Mouse (Mus musculus) heart, postnatal 0 days (tissue): ENCODE data around the gene Ccdc62. TPM values are rescaled to one million over a fixed set of nuclear protein-coding genes. Genes with fewer than 3 reads are reported as not detected.

Experiments
- ATAC-seq: fragments of 200-750 bp; cut with Nextera tagmentation; 2 replicates; pipeline ENCODE4 v1.8.0; 2017; ENCODE audit warnings: low read depth, moderate number of reproducible peaks, moderate library complexity; ENCODE audit not compliant: insufficient read depth
- DNase-seq: peaks from one replicate; pipeline ENCODE4 v3.0.0-alpha.2; 2016; ENCODE audit warnings: low spot score
- H3K27ac ChIP-seq: fragments of 300-500 bp; sonication (generic); 2 replicates; pipeline ENCODE4 v1.5.1; 2014; ENCODE audit warnings: low read depth, mild to moderate bottlenecking
- H3K27me3 ChIP-seq: fragments of 300-500 bp; sonication (generic); 2 replicates; pipeline ENCODE4 v1.6.1; 2014; ENCODE audit warnings: low read length, mixed read lengths; ENCODE audit not compliant: control insufficient read depth, insufficient read depth
- H3K36me3 ChIP-seq: fragments of 300-500 bp; sonication (generic); replicated peaks from 2 replicates; pipeline ENCODE4 v1.6.1; 2014; ENCODE audit warnings: low read length, mixed read lengths; ENCODE audit not compliant: control insufficient read depth, insufficient read depth
- H3K4me1 ChIP-seq: fragments of 300-500 bp; sonication (generic); 2 replicates; pipeline ENCODE4 v1.6.1; 2014; ENCODE audit warnings: antibody characterized with exemption; ENCODE audit not compliant: control insufficient read depth, insufficient read depth
- H3K4me2 ChIP-seq: fragments of 300-500 bp; sonication (generic); 2 replicates; pipeline ENCODE4 v1.6.1; 2014; ENCODE audit warnings: low read depth, mild to moderate bottlenecking, low read length, moderate library complexity
- H3K4me3 ChIP-seq: fragments of 300-500 bp; sonication (generic); 2 replicates; pipeline ENCODE4 v1.5.1; 2014; ENCODE audit warnings: low read depth, low read length
- H3K9ac ChIP-seq: fragments of 300-500 bp; sonication (generic); replicated peaks from 2 replicates; pipeline ENCODE4 v1.6.1; 2014; ENCODE audit warnings: low read depth, low read length, mixed read lengths
- H3K9me3 ChIP-seq: fragments of 300-500 bp; sonication (generic); replicated peaks from 2 replicates; pipeline ENCODE4 v1.6.1; 2016; ENCODE audit warnings: low read length; ENCODE audit not compliant: control insufficient read depth
- CTCF ChIP-seq: IDR thresholded peaks from 2 replicates; pipeline ENCODE4 v1.5.1; 2016; ENCODE audit warnings: antibody characterized with exemption, control low read depth, low read depth
- EP300 ChIP-seq: IDR thresholded peaks from 2 replicates; pipeline ENCODE4 v1.6.1; 2016; ENCODE audit warnings: antibody characterized with exemption, low read depth
- WGBS: fragments of 180-500 bp; shearing (Covaris S2); extraction: QIAGEN DNeasy Blood & Tissue Kit; methylation state at CpG from one replicate; pipeline ENCODE4 v1.1.7; 2014; 5-methylcytosine and 5-hydroxymethylcytosine counted together
- polyA plus RNA-seq: library from polyadenylated mRNA; unstranded; fragments of >200 nt; fragmentation: Nextera tagmentation; extraction: Ambion mirVana; gene quantifications from 2 replicates; pipeline ENCODE4 v1.2.1, GENCODE M21; 2015
- total RNA-seq: library from RNA; depleted of rRNA; stranded (reverse); fragments of >200 nt; gene quantifications from 2 replicates; pipeline ENCODE4 v1.2.3, GENCODE M21; 2014; ENCODE audit warnings: low replicate concordance

Gene Ccdc62
- total and polyA plus RNA-seq, 2 experiments from 2014 or later: 5.8 to 11.5 TPM

DNA sequence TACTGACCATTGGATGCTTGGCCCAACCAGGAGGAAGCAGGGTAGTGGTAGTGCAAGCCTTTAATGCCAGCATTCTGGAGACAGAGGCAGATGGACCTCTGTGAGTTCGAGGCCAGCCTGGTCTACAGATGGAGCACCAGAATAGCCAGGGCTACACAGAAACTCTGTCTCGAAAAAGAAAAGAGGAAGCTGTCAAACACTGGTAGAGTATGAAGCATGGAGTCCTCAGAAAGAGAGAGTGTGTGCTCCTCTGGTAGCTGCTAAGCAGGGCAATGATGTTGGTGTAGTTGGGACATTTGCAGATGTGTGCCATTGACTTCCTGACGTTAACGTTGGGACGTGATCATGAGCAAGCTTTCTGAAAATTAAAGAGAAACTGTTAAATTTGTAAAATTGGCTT lies 8.0 kb downstream of the Ccdc62 start:
- no peak overlapping the region for H3K4me2 ChIP-seq
- no peak overlapping the region for H3K9ac ChIP-seq
- no peak for TF ChIP-seq CTCF
- no peak for TF ChIP-seq EP300
- H3K4me3 ChIP-seq: no peak overlapping the region
- H3K9me3 ChIP-seq: no peaks in the 10 kb centered on the region
- 76% methylated on average over 5 of the region's 5 CpGs for WGBS
- DNase-seq: no peak
- H3K36me3 ChIP-seq: no peaks in the 10 kb centered on the region
- no peaks in the 10 kb centered on the region for H3K27me3 ChIP-seq
- H3K27ac ChIP-seq: no peak overlapping the region
- ATAC-seq: no peak
- H3K4me1 ChIP-seq: no peaks in the 10 kb centered on the region

GRCm38 (mm10) chr5:123946546-123946945 lies 16.1 kb downstream of the Ccdc62 start:
- 69% methylated on average over 4 of the region's 4 CpGs for WGBS
- no peak for ATAC-seq
- H3K9me3 ChIP-seq: no peaks in the 10 kb centered on the region
- no peaks in the 10 kb centered on the region for H3K36me3 ChIP-seq
- H3K27ac ChIP-seq: no peak overlapping the region
- no peak overlapping the region for H3K9ac ChIP-seq
- H3K4me3 ChIP-seq: no peak overlapping the region
- H3K27me3 ChIP-seq: no peaks in the 10 kb centered on the region
- no peak for DNase-seq
- no peak overlapping the region for H3K4me2 ChIP-seq
- H3K4me1 ChIP-seq: no peaks in the 10 kb centered on the region
- no peak for TF ChIP-seq CTCF
- no peak for TF ChIP-seq EP300

DNA sequence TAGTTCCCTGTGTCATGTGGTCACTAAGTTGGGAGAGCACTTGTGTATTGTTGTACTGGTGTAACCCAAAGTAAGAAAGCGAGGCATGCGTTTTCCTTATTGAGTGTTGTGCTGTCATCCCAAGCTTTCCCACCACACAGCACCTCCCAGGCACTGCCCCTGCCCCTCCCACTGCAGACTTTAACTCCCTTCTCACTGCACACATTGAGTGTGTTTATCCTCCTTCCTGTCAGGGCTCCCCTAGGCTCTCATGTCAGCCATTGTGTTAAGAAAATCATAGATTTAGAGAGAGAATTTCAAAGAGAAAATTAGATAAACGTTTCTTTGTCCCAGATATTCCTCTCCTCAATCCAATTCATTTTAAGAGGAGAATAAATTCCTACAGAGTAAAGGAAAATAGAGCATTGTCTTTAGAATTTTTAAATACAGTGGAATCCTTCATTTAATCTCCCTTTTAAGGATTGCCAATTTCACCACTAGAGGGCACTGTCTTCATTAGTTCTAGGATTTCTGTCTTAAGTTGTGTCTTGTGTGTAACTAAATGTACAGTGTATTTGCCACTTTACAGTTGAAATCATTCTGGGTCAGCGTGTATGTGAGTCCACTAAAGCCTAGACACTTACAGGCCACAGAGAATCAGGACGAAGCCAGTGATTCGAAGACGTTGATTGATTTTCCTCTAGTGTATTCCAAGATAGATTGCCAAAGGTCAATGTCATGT lies 16.7 kb downstream of the Ccdc62 start:
- TF ChIP-seq EP300 (no peak), CTCF (peak; percentile 81)
- WGBS: 52% methylated on average over 7 of the region's 7 CpGs
- H3K9ac ChIP-seq: no peak overlapping the region
- no peaks in the 10 kb centered on the region for H3K4me1 ChIP-seq
- DNase-seq: peak; percentile 78
- no peaks in the 10 kb centered on the region for H3K36me3 ChIP-seq
- no peaks in the 10 kb centered on the region for H3K27me3 ChIP-seq
- no peak overlapping the region for H3K4me2 ChIP-seq
- H3K4me3 ChIP-seq: no peak overlapping the region
- ATAC-seq: no peak
- no peaks in the 10 kb centered on the region for H3K9me3 ChIP-seq
- H3K27ac ChIP-seq: no peak overlapping the region

- H3K27me3 ChIP-seq: no peaks in the 10 kb centered on the region
- H3K36me3 ChIP-seq: no peaks in the 10 kb centered on the region
- no peak overlapping the region for H3K4me3 ChIP-seq
- WGBS: 39% methylated on average over 5 of the region's 5 CpGs
- no peak for TF ChIP-seq CTCF
- TF ChIP-seq EP300: no peak
- DNase-seq (peak; percentile 28), ATAC-seq (peak; percentile 41; the same call in 1 of the 2 replicates)
- no peaks in the 10 kb centered on the region for H3K9me3 ChIP-seq
- H3K27ac ChIP-seq: no peak overlapping the region
- no peaks in the 10 kb centered on the region; the same call in 1 of the 2 replicates for H3K4me1 ChIP-seq
- H3K4me2 ChIP-seq: no peak overlapping the region
- no peak overlapping the region for H3K9ac ChIP-seq
Measured at GRCm38 (mm10) chr5:123952365-123953045, 22.0 kb downstream of the Ccdc62 start.

DNA sequence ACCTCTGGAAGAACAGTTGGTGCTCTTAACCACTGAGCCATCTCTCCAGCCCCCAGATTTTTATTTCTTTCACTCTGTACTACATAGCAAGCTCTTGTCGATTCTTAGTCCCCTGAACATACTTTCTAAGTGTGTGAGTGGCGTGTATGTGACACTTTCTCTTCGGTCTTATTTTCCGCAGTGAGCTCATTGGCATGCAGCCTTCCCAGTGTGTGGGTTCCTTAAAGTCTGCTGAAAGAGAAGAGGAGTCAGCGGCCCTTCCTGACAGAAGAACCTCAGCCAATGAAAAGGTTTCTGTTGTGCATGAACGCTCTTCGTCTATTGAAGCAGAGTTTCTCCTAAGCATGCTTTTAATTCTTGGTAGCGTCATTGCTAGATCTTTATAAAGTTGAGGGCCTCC lies 26.7 kb downstream of the Ccdc62 start:
- 91% methylated on average over 8 of the region's 8 CpGs for WGBS
- no peak overlapping the region for H3K9ac ChIP-seq

GRCm38 (mm10) chr5:123959018-123959417 lies 28.5 kb downstream of the Ccdc62 start:
- 81% methylated on average over 3 of the region's 3 CpGs for WGBS

More for the DNA sequence above, 26.7 kb downstream of the Ccdc62 start:
- Histone ChIP-seq H3K9me3 (no peaks in the 10 kb centered on the region), H3K27ac (no peak overlapping the region), H3K36me3 (no peaks in the 10 kb centered on the region), H3K4me3 (no peak overlapping the region), H3K27me3 (no peaks in the 10 kb centered on the region), H3K4me1 (no peaks in the 10 kb centered on the region; the same call in 1 of the 2 replicates), H3K4me2 (no peak overlapping the region)
- DNase-seq (no peak), ATAC-seq (no peak)
- TF ChIP-seq CTCF (no peak), EP300 (no peak)

More at GRCm38 (mm10) chr5:123959018-123959417, 28.5 kb downstream of the Ccdc62 start:
- no peak overlapping the region for H3K27ac ChIP-seq
- no peak overlapping the region for H3K4me2 ChIP-seq
- ATAC-seq (no peak), DNase-seq (no peak)
- H3K36me3 ChIP-seq: no peaks in the 10 kb centered on the region
- H3K4me3 ChIP-seq: no peak overlapping the region
- H3K4me1 ChIP-seq: no peaks in the 10 kb centered on the region; the same call in 1 of the 2 replicates
- no peak for TF ChIP-seq EP300
- TF ChIP-seq CTCF: no peak
- H3K27me3 ChIP-seq: no peaks in the 10 kb centered on the region
- H3K9me3 ChIP-seq: no peaks in the 10 kb centered on the region
- no peak overlapping the region for H3K9ac ChIP-seq
